Mouse (Mus musculus) left cerebral cortex, postnatal 25 days (tissue): ENCODE data around the gene Gm17019. TPM values are rescaled to one million over a fixed set of nuclear protein-coding genes. Genes with fewer than 3 reads are reported as not detected.
"Not testable (repeated sequence)": the region's sequence is repeated elsewhere in the genome, so short reads cannot be mapped to it uniquely, and the experiment has no call there.

Experiments used
- DNase-seq, 2 experiments: peaks; one replicate each; pipeline ENCODE4 v3.0.0; 2022; ENCODE audit warnings: low spot score in 2 of 2, mixed read lengths in 1 of 2
- intact Hi-C: fragments of 180-260 bp; cut with DNase I; formaldehyde crosslinking; loops from one replicate; pipeline ENCODE4 v1.15.1; 2025
- total RNA-seq, 2 experiments: library from RNA; stranded (reverse); gene quantifications; 2 replicates each; pipeline ENCODE4 v1.2.3; 2021

Gene Gm17019
- total RNA-seq, 2 experiments from 2014 or later, result not detected

DNA sequence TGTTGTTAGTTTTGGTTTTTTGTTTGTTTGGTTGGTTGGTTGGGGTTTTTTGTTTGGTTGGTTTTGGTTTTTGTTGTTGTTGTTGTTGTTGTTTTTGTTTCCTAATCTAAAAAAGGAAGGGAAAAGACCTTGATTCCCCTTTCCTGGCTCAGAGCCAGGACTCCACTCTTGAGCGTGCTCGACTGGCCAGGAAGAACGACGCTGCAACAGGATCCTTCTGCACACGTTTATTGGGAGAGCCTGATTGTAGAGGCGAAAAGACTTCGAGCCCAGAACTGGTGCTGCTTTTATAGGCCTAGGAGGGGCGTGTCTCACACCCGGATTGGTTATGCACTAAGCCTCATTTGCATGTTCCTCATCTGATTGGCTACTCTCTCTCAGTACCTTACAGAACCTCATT lies 34.7 kb downstream of the Gm17019 start:
- intact Hi-C loops, DNase-seq: not testable (repeated sequence)

DNA sequence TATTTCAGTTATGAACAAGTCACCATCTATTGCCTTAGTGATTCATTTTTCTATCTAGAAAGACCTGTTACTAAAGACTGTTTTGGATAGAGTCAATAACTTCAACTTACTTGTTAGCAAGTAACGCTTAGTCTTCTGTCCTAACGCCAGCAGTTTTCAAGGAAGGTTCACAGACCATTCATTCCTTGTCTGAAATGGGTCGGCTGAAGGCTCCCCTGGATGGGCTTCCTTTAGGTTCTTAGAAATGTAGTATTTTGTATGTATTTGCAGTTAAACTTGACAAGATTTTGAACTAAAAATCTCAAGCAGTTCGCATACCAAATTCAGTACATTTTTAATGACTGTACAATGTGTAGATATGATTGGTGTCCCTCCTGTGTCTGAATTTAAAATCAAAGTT lies 35.2 kb downstream of the Gm17019 start:
- DNase-seq, intact Hi-C loops: not testable (repeated sequence)

DNA sequence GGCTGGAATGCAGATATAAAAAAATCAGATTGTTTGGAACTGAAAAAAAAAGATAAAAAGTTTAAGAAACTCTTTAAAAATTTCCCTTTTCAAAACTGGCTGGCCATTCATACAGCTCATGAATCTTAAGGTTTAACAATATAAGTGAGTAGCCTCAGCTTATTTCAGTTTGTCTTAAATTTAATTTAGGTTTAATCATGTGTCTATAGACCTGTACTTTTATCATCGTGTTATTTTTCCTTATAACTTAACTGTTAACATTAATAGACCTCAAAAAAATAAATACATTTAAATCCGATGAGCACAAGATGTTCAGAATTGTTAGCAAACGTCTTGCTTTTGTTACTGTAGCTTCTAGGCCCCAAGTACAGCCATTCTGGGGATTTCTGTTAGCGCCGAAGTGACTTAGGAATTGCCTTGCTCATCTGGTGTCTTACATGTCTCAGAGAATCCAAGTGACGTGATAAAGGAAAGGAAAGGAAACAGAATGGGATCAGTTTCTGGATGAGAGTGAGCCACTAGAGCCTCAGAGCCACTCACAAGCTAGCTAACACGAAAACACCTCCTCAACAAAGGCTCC lies 36.0 kb downstream of the Gm17019 start:
- DNase-seq, intact Hi-C loops: not testable (repeated sequence)

DNA sequence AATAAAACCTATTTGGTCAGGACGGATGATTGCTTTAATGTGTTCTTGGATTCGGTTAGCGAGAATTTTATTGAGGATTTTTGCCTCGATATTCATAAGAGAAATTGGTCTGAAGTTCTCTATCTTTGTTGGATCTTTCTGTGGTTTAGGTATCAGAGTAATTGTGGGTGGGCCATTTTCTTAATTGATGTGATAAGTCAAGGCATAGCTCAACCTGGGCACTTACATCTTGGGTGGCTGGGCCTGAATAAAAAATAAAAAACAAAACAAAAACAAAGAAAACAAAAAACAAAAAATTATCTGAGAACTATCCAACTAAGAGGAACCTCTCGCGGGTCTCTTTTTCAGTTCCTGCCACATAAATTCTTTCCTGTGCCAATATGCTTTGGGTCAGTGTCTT lies 38.7 kb downstream of the Gm17019 start:
- intact Hi-C loops, DNase-seq: not testable (repeated sequence)

DNA sequence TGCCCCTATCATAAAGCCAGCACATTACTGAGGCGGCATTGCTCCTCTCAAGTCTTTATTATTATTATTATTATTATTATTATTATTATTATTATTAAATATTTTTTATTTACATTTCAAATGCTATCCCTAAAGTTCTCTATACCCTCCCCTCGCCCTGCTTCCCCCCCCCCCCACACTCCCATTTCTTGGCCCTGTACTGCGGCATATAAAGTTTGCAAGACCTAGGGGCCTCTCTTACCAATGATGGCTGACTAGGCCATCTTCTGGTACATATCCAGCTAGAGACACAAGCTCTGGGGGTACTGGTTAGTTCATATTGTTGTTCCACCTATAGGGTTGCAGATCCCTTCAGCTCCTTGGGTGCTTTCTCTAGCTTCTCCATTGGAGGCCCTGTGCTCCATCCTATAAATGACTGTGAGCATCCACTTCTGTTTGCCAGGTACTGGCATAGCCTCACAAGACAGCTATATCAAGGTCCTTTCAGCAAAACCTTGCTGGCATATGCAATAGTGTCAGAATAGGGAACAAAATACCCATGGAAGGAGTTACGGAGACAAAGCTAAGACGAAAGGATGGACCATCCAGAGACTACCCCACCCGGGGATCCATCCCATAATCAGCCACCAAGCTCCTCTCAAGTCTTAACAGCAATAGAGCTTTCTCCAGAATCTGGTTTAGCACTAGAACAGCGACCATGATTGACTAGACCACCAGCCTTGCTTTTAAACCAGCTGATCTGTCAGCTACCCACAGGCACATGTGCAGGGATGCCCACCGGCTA lies 42.2 kb downstream of the Gm17019 start:
- intact Hi-C loops, DNase-seq: not testable (repeated sequence)

DNA sequence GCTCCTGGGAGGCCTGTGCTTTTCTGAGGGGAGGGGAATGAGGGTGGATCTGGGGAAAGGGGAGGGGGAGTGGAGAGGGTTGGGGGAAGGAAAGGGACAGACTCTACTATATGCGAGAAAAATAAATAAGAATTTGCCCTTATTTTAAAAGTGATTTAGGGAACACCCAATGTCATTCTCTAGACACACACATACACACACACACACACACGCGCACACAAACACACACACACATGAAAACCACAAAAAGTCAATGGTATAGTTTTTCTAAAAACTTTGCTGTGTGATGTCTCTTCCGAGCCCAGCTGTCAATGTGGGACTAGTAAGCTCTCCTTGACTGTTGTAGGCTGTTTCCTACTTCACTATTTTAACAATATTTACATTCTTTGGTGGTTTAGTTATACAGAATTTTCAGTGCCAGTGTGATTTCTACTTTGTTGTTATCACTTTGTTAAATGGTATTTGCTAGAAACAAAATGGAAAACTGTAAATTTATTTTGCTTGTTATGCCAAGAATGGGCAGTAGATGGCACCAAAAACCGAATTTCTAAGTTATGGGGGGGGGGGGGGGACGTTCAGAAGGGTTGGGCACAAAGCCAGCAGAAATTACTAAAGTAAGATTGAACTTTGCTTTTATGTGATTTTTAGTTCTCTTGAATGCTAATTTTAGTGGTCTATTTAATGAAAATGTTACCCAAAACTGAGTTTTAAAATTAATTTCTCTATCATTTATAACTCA lies 46.0 kb downstream of the Gm17019 start:
- DNase-seq, intact Hi-C loops: not testable (repeated sequence)

Other genes starting within 250 kb of the Gm17019 start
- not detected for gene Gm9758, start 118.1 kb downstream of the Gm17019 start, total RNA-seq
- gene Speer4e, start 94.6 kb downstream of the Gm17019 start, total RNA-seq, result not detected
- not detected for gene Gm10354, start 54.1 kb downstream of the Gm17019 start, total RNA-seq